In genomic region chr1:63763881-63764386, GRCm38 (mm10) we compare ENCODE assay signal across 10 mouse cellular contexts. TPM values are rescaled to one million over a fixed set of nuclear protein-coding genes. Genes with fewer than 3 reads are reported as not detected.
A peak's percentile ranks its signal among the peaks of the same experiment; 100 is the strongest.
DNase-seq lines count a peak whose midpoint lies in the region; ATAC-seq lines count a peak whose summit lies in the region.
"Had no signal": no experiment of that assay in that cellular context is flagged by ENCODE, and none has a peak within 500 bp of the region (broad histone marks: within the 10 kb centered on the region; RNA-seq: fewer than 3 reads in every experiment).

No protein-coding gene starts in this region.

- no peak overlapping the region for H3K4me3 ChIP-seq in heart, embryonic 16.5 days (ENCODE audit: low read length)
- no peak overlapping the region for H3K4me3 ChIP-seq in forebrain, embryonic 14.5 days (ENCODE audit: low read depth, low read length)
- no peak overlapping the region for H3K4me3 ChIP-seq in midbrain, embryonic 10.5 days

- no peak overlapping the region for H3K4me2 ChIP-seq in heart, embryonic 16.5 days (ENCODE audit: low read depth, low read length)
- H3K4me2 ChIP-seq in forebrain, embryonic 14.5 days (ENCODE audit: low read length): peak overlapping the region; percentile 1; the same call in 1 of the 2 replicates

- ATAC-seq in heart, embryonic 16.5 days (replicated peaks; ENCODE audit: extremely low read depth, insufficient read depth, low FRiP score): no peak
- peak; percentile 68 for ATAC-seq in forebrain, embryonic 14.5 days
- ATAC-seq: liver, postnatal 0 days had no signal

- peak overlapping the region; percentile 9; the same call in 1 of the 2 replicates for H3K27ac ChIP-seq in heart, embryonic 16.5 days (ENCODE audit: low read length)
- H3K27ac ChIP-seq in forebrain, embryonic 14.5 days (ENCODE audit: low read depth, low read length): peak overlapping the region; percentile 74
- H3K27ac ChIP-seq in midbrain, embryonic 10.5 days (replicated peaks): peak overlapping the region; percentile 80

- no peak overlapping the region for H3K9ac ChIP-seq in heart, embryonic 16.5 days (ENCODE audit: low read length)
- H3K9ac ChIP-seq in forebrain, embryonic 14.5 days (ENCODE audit: low read length): peak overlapping the region; percentile 25; the same call in 1 of the 2 replicates
- H3K9ac ChIP-seq: liver, postnatal 0 days had no signal

- H3K27me3 ChIP-seq in heart, embryonic 16.5 days (ENCODE audit: control insufficient read depth, insufficient read depth, low read length): no peaks in the 10 kb centered on the region
- no peaks in the 10 kb centered on the region for H3K27me3 ChIP-seq in forebrain, embryonic 14.5 days (replicated peaks; ENCODE audit: control insufficient read depth, insufficient read depth, low read length)
- H3K27me3 ChIP-seq in midbrain, embryonic 10.5 days (ENCODE audit: low read depth, poor library complexity, severe bottlenecking): no peaks in the 10 kb centered on the region

- no peaks in the 10 kb centered on the region for H3K36me3 ChIP-seq in heart, embryonic 16.5 days (ENCODE audit: control insufficient read depth, insufficient read depth)
- no peaks in the 10 kb centered on the region for H3K36me3 ChIP-seq in forebrain, embryonic 14.5 days (ENCODE audit: control insufficient read depth, insufficient read depth, low read length)
- H3K36me3 ChIP-seq in midbrain, embryonic 10.5 days: no peaks in the 10 kb centered on the region

- WGBS in heart, embryonic 16.5 days: 52% methylated on average over 7 of the region's 7 CpGs
- WGBS in forebrain, embryonic 14.5 days: 4% methylated on average over 7 of the region's 7 CpGs
- 30% methylated on average over 7 of the region's 7 CpGs for WGBS in midbrain, embryonic 10.5 days

- no peaks in the 10 kb centered on the region for H3K9me3 ChIP-seq in heart, embryonic 16.5 days (replicated peaks; ENCODE audit: control insufficient read depth, low read length)
- H3K9me3 ChIP-seq in forebrain, embryonic 14.5 days (replicated peaks; ENCODE audit: control insufficient read depth, low read length): no peaks in the 10 kb centered on the region
- no peaks in the 10 kb centered on the region for H3K9me3 ChIP-seq in midbrain, embryonic 10.5 days (replicated peaks)

- peaks cover 5% of the 10 kb centered on the region; the same call in 1 of the 2 replicates for H3K4me1 ChIP-seq in heart, embryonic 16.5 days (ENCODE audit: control insufficient read depth, insufficient read depth, low read length)
- H3K4me1 ChIP-seq in forebrain, embryonic 14.5 days (ENCODE audit: control insufficient read depth, insufficient read depth, low read length): peaks cover 20% of the 10 kb centered on the region
- H3K4me1 ChIP-seq in midbrain, embryonic 10.5 days: peaks cover 44% of the 10 kb centered on the region

- DNase-seq in heart, adult 8-10 months (ENCODE audit: low spot score): no peak
- peak; percentile 54 for DNase-seq in brain, embryonic 18.5 days (ENCODE audit: low read depth, low spot score)
- DNase-seq in forebrain, embryonic 14.5 days (ENCODE audit: low spot score): peak; percentile 80
- peak; percentile 27 for DNase-seq in midbrain, embryonic 10.5 days (ENCODE audit: low spot score)
- DNase-seq in right cerebral cortex, postnatal 14 days: no peak
- no peak for DNase-seq in right cerebral cortex, adult 18-20 months
- no peak for DNase-seq in frontal cortex, postnatal 14 days (ENCODE audit: low spot score in 2 of 2)
- DNase-seq: liver, postnatal 0 days had no signal

RNA-seq across cellular contexts. Expression of gene 4933402D24Rik, which starts 5.1 kb away (rescaled TPM):
- polyA plus RNA-seq in heart, embryonic 16.5 days (2015; fragmentation: Nextera tagmentation; extraction: Ambion mirVana): 0.11 TPM in 1 of 2 replicates, not detected in the other
- not detected for total RNA-seq in heart, adult 8-10 months (2022)
- polyA plus RNA-seq in forebrain, embryonic 14.5 days (2014; fragmentation: Nextera tagmentation; extraction: Ambion mirVana): 0.28 and 0.32 TPM in 2 replicates
- polyA plus RNA-seq in midbrain, embryonic 10.5 days (2016; fragmentation: Nextera tagmentation; extraction: Ambion mirVana): 0.12 and 0.27 TPM in 2 replicates
- polyA plus RNA-seq: large intestine, adult 2 months; liver, postnatal 0 days had no signal

RNA-seq across cellular contexts. Expression of gene Fastkd2, which starts 33.5 kb away (rescaled TPM):
- 52.5 and 54.8 TPM in 2 replicates for polyA plus RNA-seq in heart, embryonic 16.5 days (2015; fragmentation: Nextera tagmentation; extraction: Ambion mirVana)
- total RNA-seq in heart, adult 8-10 months (2022): 10 to 100 TPM; 25.3 to 35.4 (median 32.6) TPM
- 56.2 and 59.4 TPM in 2 replicates for polyA plus RNA-seq in forebrain, embryonic 14.5 days (2014; fragmentation: Nextera tagmentation; extraction: Ambion mirVana)
- polyA plus RNA-seq in midbrain, embryonic 10.5 days (2016; fragmentation: Nextera tagmentation; extraction: Ambion mirVana): 63.6 and 74.4 TPM in 2 replicates

RNA-seq across cellular contexts. Expression of gene Mdh1b, which starts 33.8 kb away (rescaled TPM):
- 0.16 and 0.34 TPM in 2 replicates for polyA plus RNA-seq in heart, embryonic 16.5 days (2015; fragmentation: Nextera tagmentation; extraction: Ambion mirVana)
- total RNA-seq in heart, adult 8-10 months (2022): not detected
- 0.29 and 0.53 TPM in 2 replicates for polyA plus RNA-seq in forebrain, embryonic 14.5 days (2014; fragmentation: Nextera tagmentation; extraction: Ambion mirVana)
- 0.09 and 0.22 TPM in 2 replicates for polyA plus RNA-seq in midbrain, embryonic 10.5 days (2016; fragmentation: Nextera tagmentation; extraction: Ambion mirVana)
- polyA plus RNA-seq: large intestine, adult 2 months; liver, postnatal 0 days had no signal

Comparison
In these comparisons a context has a peak if more than half of its experiments do, and no peak if none do; other contexts are left out.
1. H3K27ac ChIP-seq: peak in every context shown above with its lines; median percentile 80 in midbrain, embryonic 10.5 days; 74 in forebrain, embryonic 14.5 days; 9 in heart, embryonic 16.5 days.
2. DNase-seq: peak in brain, embryonic 18.5 days (single experiment), forebrain, embryonic 14.5 days (single experiment) and midbrain, embryonic 10.5 days (single experiment); none in heart, adult 8-10 months (single experiment), right cerebral cortex, postnatal 14 days (single experiment), right cerebral cortex, adult 18-20 months (single experiment) and frontal cortex, postnatal 14 days (0 of 2).